Mouse (Mus musculus): ENCODE results near the gene Bysl.

DNA sequence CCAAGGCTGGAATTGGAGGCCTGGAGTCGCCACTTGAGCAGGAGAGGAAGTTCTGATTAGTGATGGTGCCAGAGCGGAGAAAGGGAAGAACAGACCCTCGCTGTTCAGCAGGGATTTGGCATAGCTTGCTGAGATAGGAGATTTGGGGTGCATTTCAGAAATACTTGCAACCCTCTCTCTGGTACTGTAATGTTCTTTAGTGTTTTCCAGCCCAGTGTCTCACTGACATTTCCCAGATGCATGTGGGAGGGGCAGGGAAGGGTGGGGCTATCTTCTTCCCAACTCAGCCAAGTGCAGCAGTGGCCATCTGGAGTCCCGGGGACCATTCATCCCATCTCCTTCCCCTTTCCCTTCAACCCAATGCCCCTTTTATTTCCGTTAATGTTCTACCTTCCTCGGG, 51.6 kb downstream of the Bysl start:
- TF ChIP-seq GATA1 (IDR thresholded peaks at IDR 0.05; ENCODE audit: low read length) (no peak), TAL1 (IDR thresholded peaks at IDR 0.05; ENCODE audit: low read length) (no peak)
